Mouse (Mus musculus): ENCODE measurements around the gene Icam5. TPM values are rescaled to one million over a fixed set of nuclear protein-coding genes. Genes with fewer than 3 reads are reported as not detected.
A peak's percentile ranks its signal among the peaks of the same experiment; 100 is the strongest.
"Not testable (repeated sequence)": the region's sequence is repeated elsewhere in the genome, so short reads cannot be mapped to it uniquely, and the experiment has no call there.

Icam5 gene
- total RNA-seq, 4 experiments from 2014 or later = 0.08 TPM; not detected in 3

- DNase-seq (ENCODE audit: low spot score in 2 of 2) = no peak
These were observed 2.7 kb downstream of the Icam5 start for GRCm38 (mm10) chr9:21034481-21035085.

- DNase-seq (ENCODE audit: low spot score in 2 of 2) = no peak
These were observed 3.7 kb downstream of the Icam5 start for GRCm38 (mm10) chr9:21035586-21035985.

DNA sequence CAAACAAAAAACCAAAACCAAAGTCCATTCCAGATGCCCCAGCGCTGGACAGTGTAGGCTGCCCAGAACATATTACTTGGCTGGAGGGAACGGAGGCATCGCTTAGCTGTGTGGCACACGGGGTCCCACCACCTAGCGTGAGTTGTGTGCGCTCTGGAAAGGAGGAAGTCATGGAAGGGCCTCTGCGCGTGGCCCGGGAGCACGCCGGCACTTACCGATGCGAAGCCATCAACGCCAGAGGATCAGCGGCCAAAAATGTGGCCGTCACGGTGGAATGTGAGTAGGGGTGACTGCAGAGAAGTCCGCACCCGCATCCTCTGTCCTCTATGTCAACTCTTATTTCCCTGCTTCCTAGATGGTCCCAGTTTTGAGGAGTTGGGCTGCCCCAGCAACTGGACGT is 4.3 kb downstream of the Icam5 start:
- DNase-seq (ENCODE audit: low spot score in 2 of 2) = no peak

DNA sequence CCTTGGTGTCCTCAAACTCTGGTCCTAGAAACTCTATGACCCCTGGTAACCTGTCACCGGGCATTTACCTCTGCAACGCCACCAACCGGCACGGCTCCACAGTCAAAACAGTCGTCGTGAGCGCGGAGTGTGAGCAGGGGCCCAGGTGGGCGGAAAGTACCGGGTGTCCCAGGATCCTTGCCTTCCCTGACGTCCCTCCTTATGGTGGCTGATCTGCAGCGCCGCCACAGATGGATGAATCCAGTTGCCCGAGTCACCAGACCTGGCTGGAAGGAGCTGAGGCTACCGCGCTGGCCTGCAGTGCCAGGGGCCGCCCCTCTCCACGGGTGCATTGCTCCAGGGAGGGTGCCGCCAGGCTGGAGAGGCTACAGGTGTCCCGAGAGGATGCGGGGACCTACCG is 4.8 kb downstream of the Icam5 start:
- no peak for DNase-seq (ENCODE audit: low spot score in 2 of 2)

- DNase-seq (ENCODE audit: low spot score in 2 of 2) = no peak
These were observed 5.6 kb downstream of the Icam5 start for GRCm38 (mm10) chr9:21037481-21037891.

DNA sequence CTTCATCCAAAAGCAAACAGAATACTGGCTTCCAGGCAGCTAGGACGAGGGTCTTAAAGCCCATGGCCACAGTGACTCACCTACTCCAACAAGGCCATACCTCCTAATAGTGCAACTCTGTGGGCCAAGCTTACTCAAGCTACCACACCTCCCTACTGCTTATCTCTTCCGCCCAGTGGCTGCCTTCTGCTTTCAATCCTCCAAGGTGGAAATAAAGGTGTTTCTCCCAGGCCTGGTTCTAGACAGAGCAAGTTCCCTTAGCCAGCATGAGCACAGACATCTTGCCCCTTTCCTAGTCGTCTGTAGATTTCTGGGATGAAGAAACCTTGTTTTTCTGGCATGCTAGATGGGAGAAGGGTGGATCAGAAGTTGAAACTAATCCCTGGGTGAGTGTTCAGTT is 7.9 kb downstream of the Icam5 start:
- no peak for DNase-seq (ENCODE audit: low spot score in 2 of 2)

DNA sequence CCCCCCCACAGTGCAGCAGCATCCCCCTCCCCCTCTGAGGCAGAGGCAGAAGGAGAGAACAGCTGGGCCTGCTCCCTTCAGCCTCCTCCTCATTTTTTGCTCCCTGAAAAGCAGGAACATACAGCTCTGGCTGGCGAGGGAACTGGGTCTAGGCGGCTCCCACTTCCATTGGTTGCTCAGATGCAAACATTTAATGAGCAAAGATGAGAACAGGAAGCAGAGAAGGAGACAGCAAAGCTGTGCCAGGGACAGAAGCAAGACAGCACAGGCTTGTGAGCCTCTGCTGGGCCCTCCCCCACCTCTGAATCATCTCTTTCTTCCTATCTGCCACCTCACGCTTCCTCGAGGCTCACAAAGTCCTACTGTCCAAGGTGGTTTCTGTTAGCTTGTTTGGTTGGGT is 9.4 kb downstream of the Icam5 start:
- no peak for DNase-seq (ENCODE audit: low spot score in 2 of 2)

GRCm38 (mm10) chr9:21043563-21043962 is 11.7 kb downstream of the Icam5 start:
- no peak for DNase-seq (ENCODE audit: low spot score in 2 of 2)

GRCm38 (mm10) chr9:21044785-21045184 is 12.9 kb downstream of the Icam5 start:
- DNase-seq (ENCODE audit: low spot score in 2 of 2) = not testable (repeated sequence)

DNA sequence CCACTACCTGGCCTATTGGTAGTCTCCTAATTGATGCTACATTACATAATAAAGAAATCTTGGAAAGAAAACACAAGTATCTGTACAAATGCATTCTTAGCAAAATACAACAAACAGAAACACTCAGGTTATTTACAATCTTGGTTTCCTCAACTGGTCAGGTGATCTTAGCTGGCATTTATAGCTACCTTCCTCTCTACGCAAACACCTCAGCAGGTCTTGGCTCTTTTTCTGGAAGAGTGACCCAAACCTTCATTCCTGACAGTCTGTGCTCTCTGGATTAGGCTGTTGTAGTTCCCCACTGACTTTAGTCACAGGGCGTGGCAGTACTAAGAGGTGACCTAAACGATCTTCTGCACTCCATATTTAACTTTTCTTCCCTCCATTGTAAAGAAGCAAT is 13.4 kb downstream of the Icam5 start:
- no peak for DNase-seq (ENCODE audit: low spot score in 2 of 2)

DNA sequence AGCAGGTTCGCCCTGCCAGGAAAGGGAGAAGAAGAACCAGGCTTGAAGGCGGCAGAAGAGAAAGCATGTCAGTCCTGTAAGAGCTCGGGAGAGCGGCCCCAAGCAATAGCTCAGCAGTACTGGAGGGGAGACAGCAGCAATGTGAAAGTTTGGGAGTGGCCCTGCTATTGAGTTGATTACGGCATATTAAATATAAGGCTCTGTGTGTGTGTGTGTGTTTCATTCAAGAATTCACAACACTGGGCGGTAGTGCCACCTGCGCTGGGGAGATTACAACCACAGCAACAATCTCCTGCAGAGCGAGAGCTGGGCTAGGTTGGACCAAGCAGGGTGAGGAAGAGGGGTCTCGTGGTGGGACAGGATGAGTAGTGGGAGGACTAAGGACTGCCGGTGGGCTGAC is 19.7 kb downstream of the Icam5 start:
- DNase-seq (ENCODE audit: low spot score in 2 of 2) = no peak

DNA sequence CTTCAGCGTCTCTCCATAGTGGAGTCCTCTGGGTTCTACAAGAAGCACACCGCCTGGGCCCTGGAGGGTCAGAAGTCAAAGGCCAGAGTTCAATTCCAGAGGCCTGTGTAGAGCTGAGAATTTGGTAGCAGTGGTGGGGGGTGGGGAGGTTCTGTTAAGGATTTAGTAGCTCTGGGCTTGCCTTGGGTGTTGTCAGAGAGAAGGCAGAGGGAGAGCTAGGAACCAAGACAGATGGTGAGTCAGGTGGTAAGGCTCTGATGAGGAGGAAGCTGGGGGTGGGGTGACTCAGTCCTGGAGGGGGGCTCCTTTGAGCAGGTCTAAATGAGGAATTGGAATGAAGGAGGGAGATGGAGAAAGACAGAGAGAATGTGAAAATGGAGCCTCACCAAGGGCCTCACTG is 31.1 kb downstream of the Icam5 start:
- DNase-seq (ENCODE audit: low spot score in 2 of 2) = no peak

GRCm38 (mm10) chr9:21067006-21067684 is 35.3 kb downstream of the Icam5 start, which contains the start of gene Zglp1:
TSS of gene Zglp1 (minus strand) at chr9:21067093.
- DNase-seq (ENCODE audit: low spot score in 2 of 2) = no peak

DNA sequence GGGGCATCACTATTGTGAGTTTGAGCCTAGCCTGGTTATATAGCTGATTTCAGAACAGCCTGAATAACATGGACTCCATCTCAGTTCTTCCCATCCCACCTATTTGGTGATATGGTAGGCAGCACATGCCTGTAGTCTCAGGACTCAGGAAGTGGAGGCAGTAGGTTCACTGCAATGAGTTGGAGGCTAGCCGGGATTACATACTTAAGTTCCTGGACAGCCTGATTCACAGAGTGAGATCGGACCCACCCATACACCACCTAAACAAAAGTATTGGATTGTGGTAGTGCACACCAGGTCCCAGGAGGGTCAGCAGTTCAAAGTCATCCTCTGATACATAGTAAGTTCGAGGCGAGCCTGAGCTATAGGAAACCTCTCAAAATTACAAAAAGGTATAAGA is 40.8 kb downstream of the Icam5 start:
- no peak for DNase-seq (ENCODE audit: low spot score in 2 of 2)

- DNase-seq (ENCODE audit: low spot score in 2 of 2) = peak; percentile 75 to 83
These were observed 41.4 kb downstream of the Icam5 start, which contains the start of the genes Gm49373 and Fdx1l for GRCm38 (mm10) chr9:21073044-21073840. TSS of gene Gm49373 (minus strand) at chr9:21073096. TSS of gene Fdx1l (minus strand) at chr9:21073614.

DNA sequence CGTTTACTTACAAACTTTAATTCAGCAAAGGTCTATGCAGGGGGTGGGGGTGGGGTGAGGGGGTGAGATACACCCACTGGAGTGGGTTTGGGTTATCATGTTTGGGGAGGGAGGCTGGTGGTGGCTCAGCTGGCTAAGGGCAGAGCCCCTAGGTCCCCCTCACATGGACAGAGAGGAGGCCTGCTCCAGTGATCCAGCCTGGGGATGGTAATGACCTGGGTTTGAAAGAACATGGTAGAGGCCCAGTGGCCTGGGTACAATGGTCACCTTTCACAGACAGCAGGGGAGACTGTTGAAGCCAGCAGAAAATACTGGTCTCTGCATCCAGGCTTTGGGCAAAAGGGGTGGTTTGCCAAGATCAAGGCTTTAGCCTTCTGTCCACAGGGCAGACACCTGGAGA is 42.3 kb downstream of the Icam5 start:
- no peak for DNase-seq (ENCODE audit: low spot score in 2 of 2)

DNA sequence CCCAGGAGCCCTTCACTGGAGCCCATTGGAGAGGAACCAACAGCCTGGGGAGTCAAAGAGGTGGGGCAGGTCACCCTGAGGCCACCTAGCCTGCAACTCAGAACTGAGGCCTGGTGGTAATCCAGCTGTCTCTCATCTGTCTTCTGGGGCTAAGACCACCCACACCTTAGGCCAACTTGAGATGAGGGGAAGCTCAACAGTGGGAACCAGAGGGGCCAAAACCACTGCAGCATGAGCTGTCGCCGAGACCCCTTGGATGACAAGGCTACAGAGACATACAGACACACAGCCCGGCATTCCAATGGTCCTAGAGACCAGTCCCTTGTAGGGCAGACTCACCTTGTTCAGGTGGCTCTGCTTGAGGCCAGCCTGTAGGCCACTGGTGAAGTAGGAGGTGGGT is 43.8 kb downstream of the Icam5 start:
- DNase-seq (ENCODE audit: low spot score in 2 of 2) = no peak

GRCm38 (mm10) chr9:21081127-21081526 is 49.3 kb downstream of the Icam5 start:
- DNase-seq (ENCODE audit: low spot score in 2 of 2) = no peak

GRCm38 (mm10) chr9:21083324-21083723 is 51.5 kb downstream of the Icam5 start:
- DNase-seq (ENCODE audit: low spot score in 2 of 2) = no peak
